Mouse (Mus musculus): ENCODE results near the gene Myo18b.

The Myo18b gene

GRCm38 (mm10) chr5:112876846-112877390 lies 19.2 kb downstream of the Myo18b start:
- DNase-seq: no peak

GRCm38 (mm10) chr5:112872999-112873398 lies 23.2 kb downstream of the Myo18b start:
- no peak for DNase-seq

- DNase-seq: peak; percentile 61
Observed at GRCm38 (mm10) chr5:112870729-112871128, 25.4 kb downstream of the Myo18b start.

GRCm38 (mm10) chr5:112868620-112869019 lies 27.5 kb downstream of the Myo18b start:
- DNase-seq: no peak

- DNase-seq: peak; percentile 42
Observed at GRCm38 (mm10) chr5:112864719-112865367, 31.3 kb downstream of the Myo18b start.

- no peak for DNase-seq
Observed at GRCm38 (mm10) chr5:112859379-112860035, 36.7 kb downstream of the Myo18b start.

- DNase-seq: peak; percentile 35
Observed at GRCm38 (mm10) chr5:112853179-112853578, 43.0 kb downstream of the Myo18b start.

GRCm38 (mm10) chr5:112851389-112851788 lies 44.8 kb downstream of the Myo18b start:
- no peak for DNase-seq

GRCm38 (mm10) chr5:112848586-112849280 lies 47.4 kb downstream of the Myo18b start:
- DNase-seq: peak; percentile 48

- no peak for DNase-seq
Observed at GRCm38 (mm10) chr5:112847985-112848542, 48.1 kb downstream of the Myo18b start.

- no peak for DNase-seq
Observed at GRCm38 (mm10) chr5:112846146-112846545, 50.0 kb downstream of the Myo18b start.

GRCm38 (mm10) chr5:112844460-112844859 lies 51.7 kb downstream of the Myo18b start:
- DNase-seq: no peak

- no peak for DNase-seq
Observed at GRCm38 (mm10) chr5:112843676-112844257, 52.4 kb downstream of the Myo18b start.

GRCm38 (mm10) chr5:112842696-112843095 lies 53.5 kb downstream of the Myo18b start:
- DNase-seq: no peak

- DNase-seq: no peak
Observed at GRCm38 (mm10) chr5:112841850-112842249, 54.3 kb downstream of the Myo18b start.

GRCm38 (mm10) chr5:112834896-112835295 lies 61.3 kb downstream of the Myo18b start:
- DNase-seq: no peak

- DNase-seq: no peak
Observed at GRCm38 (mm10) chr5:112833866-112834265, 62.3 kb downstream of the Myo18b start.

- no peak for DNase-seq
Observed at GRCm38 (mm10) chr5:112825091-112825794, 70.9 kb downstream of the Myo18b start.

GRCm38 (mm10) chr5:112824376-112824775 lies 71.8 kb downstream of the Myo18b start:
- DNase-seq: peak; percentile 46

GRCm38 (mm10) chr5:112822426-112822825 lies 73.7 kb downstream of the Myo18b start:
- no peak for DNase-seq

GRCm38 (mm10) chr5:112815051-112815450 lies 81.1 kb downstream of the Myo18b start:
- DNase-seq: no peak

GRCm38 (mm10) chr5:112807629-112808028 lies 88.5 kb downstream of the Myo18b start:
- DNase-seq: no peak
